Mouse (Mus musculus) heart, adult 8-10 months (tissue): ENCODE measurements around the gene Cenpa. TPM values are rescaled to one million over a fixed set of nuclear protein-coding genes. Genes with fewer than 3 reads are reported as not detected.
"Not testable (repeated sequence)": the region's sequence is repeated elsewhere in the genome, so short reads cannot be mapped to it uniquely, and the experiment has no call there.

Experiments
- DNase-seq: peaks from one replicate; pipeline ENCODE4 v3.0.0; 2022; ENCODE audit warnings: low spot score
- total RNA-seq, 4 experiments: library from RNA; stranded (reverse); gene quantifications; 2 replicates each; pipeline ENCODE4 v1.2.4; 2022

Cenpa gene
- total RNA-seq, 4 experiments from 2014 or later, result 50.6 to 80.0 (median 64.5) TPM

DNA sequence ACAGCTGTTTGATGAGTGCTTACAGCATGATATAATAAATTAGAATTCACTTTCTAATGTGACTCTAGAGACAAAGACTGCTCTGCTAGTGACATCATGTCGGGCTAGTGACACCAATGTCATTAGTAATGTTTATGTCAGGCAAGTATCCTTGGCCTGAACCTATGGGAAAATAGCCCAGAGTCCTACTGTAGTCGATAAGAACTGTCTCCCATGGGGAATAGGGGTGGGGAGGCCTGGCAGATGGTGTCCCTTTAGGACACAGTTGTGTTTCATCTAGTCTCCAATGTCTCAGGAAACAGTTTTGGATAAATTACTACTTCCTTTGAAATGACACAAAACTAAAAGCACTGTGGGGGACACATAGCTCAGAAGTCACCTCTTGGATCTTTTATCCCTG lies 20.5 kb upstream of the Cenpa start:
- no peak for DNase-seq

DNA sequence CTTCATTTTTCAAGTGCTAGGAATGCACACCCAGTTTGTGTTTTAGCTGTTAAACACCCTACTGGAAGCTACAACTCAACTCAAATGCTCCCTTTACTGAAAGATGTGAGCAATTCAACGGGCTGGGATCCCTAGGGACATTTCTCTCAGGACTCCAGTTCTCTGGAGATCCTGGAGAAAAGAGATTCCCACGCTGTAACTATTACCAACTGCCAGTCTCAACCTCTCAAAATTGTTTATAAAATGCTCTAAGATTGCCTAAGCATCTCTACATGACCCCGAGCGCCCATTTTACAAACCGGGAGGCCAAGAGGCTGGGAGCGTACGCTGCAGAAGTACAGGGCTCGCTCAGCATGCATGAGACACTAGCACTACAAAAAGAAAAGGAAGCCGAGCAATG lies 19.2 kb upstream of the Cenpa start:
- no peak for DNase-seq

GRCm38 (mm10) chr5:30647815-30648560 lies 18.6 kb upstream of the Cenpa start, which contains the start of gene Slc35f6:
Gene Slc35f6, plus strand, starts transcription at chr5:30647933.
- DNase-seq, result peak; percentile 95

- no peak for DNase-seq
Observed at GRCm38 (mm10) chr5:30649558-30649957, 17.0 kb upstream of the Cenpa start.

- DNase-seq, result peak; percentile 49
Observed at GRCm38 (mm10) chr5:30650756-30651155, 15.8 kb upstream of the Cenpa start.

- no peak for DNase-seq
Observed at GRCm38 (mm10) chr5:30651554-30651953, 15.0 kb upstream of the Cenpa start.

DNA sequence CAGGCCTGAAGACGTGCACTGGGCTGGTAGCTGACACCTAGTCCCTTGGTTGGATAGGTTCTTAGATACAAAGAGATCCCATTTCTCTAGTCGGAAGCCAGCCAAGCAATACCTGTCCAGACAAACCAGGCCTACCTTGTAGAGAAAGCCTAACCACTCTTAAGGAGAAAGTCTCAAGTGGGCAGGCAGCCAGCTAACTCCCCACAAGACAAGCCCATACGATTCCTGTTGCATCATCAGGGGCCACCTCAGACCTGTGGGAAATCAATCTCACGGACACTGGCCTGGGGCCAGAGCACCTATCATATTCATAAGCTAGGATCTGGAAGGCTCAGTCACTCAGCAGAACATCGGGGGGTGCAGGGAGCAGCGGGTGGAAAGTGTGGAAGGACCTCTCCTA lies 13.3 kb upstream of the Cenpa start:
- no peak for DNase-seq

DNA sequence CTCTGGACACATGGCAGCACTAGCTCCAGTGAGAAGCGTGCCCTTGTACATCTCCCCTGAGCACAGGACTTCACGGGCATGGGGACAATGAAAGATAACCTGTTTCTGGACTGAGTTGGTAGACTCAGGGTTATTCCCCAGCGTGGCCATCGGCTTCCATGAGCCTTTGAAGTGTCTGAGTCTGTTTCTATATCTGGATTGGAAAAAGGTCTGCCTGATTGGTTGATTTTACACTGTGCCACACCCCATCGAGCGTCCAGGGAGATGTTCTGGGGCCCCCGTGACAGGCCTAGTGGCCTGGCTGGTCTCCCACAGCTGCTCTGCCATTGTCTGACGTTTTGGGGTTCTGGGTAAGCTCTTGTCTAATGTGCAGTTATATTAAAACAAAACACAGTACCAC lies 11.5 kb upstream of the Cenpa start:
- DNase-seq, result no peak

GRCm38 (mm10) chr5:30655526-30656195 lies 10.9 kb upstream of the Cenpa start:
- DNase-seq, result no peak

DNA sequence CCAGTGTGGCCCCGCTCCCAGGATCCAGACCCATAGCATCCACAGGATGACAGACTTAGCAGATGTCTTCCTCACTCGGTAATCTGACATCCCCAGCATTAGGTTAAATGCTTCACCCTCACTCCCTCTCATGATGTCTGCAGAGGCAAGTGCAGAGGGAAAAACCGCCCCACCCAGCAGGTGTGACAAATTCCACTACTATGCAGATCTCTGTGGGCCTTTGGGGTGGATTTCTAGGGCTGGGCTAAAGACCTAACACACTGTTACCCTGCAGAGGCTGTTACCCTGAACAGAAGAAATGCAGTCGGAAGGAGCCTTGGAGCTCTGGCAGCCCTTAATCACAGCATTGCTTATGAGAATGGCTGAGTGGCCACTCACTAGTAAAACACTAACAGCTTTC lies 7.5 kb upstream of the Cenpa start:
- no peak for DNase-seq

- DNase-seq, result no peak
Observed at GRCm38 (mm10) chr5:30660278-30660677, 6.3 kb upstream of the Cenpa start.

GRCm38 (mm10) chr5:30660813-30661212 lies 5.8 kb upstream of the Cenpa start:
- DNase-seq, result no peak

GRCm38 (mm10) chr5:30665360-30665759 lies 1.2 kb upstream of the Cenpa start:
- no peak for DNase-seq

DNA sequence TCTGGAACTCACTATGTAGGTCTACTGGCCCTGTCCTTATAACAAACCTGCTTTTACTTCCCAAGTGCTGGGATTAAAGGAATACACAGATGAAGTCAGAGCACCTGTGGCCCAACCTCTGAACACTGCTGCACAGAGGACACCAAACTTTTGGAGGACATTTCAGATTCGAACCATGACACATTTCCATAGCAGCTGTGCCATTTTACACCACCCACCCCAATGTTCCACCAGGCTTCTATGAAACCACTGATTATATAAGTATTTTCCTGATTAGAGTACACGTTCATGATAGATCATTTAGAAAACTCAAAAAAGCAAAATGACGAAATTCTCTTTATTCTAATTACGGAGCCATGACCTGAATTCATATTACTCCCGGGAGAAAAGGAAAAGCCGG lies 609 bp upstream of the Cenpa start:
- DNase-seq, result no peak

DNA sequence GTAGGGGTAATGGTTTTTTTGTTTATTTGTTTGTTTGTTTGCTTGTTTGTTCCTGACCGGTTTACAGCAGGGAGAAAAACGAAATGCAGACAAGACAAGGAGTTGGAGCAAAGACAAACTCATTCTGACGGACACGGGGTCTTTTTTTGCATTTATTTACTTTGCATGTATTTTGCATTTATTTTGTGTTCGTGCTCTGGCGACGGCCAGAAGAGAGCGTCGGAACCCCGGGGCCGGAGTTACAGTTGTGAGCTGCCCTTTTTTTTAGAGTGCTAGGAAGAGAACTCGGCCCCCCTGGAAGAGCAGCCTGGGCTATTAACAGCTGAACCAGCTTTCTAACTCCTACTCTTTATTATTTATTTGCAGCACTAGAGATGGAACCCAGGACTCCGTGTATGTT lies 638 bp downstream of the Cenpa start:
- no peak for DNase-seq

DNA sequence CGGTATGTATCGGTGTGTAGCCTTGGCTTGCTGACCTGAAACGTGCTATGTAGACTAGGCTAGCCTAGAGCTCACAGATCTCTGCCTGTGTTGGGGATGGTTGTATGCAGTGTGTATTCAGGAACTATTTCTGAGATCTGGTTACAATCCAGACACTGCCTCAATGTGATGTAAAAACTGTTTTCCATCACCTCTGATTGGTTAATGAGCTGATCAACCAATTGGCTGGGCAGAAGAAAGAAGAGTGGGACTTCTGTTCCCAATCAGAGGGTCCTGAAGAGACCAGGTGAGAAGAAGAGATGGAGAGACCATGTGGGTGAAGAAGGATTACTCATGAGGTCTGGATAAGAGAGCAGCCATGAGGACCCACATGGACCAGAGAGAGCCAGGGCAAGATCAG lies 1.1 kb downstream of the Cenpa start:
- DNase-seq, result no peak

DNA sequence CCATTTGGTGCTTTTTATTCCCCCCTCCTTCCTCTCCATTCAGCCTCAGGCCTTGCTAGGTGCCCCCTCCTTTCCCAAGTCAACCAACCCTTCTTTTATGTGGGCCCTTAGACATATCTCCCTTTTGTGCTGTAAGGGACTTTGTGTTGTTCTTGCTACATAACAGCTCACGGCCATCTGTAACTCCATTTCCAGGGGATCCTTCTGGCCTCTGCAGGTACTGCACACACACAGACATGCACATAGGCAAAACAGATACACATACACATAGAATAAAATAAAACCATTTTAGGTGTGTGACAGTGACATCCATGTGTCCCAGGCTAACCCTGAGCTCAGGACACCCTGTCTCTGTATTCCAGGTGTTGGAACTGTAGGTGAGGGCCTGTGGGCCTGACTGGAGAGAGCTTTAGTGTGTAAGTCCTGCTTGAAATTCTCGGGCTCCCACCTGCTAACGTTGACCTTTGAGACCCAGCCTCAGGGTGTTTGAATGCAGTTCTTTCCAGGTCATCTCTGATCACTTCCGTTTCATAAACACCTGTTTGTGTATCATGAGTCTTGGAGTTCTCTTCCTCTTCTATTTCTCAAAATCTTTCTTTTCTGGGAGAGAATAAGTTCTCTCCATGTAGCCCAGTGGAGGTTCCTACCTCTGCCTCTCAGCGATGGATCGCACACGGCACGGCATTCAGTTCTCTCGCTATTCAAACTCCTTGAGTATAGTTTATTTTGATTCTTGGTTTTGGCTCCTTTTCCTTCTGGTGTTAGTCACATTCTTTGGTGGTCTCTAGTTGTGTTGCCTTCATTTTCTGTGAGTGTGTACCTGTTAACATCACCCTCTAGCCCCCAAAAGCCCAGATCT lies 2.3 kb downstream of the Cenpa start:
- no peak for DNase-seq

DNA sequence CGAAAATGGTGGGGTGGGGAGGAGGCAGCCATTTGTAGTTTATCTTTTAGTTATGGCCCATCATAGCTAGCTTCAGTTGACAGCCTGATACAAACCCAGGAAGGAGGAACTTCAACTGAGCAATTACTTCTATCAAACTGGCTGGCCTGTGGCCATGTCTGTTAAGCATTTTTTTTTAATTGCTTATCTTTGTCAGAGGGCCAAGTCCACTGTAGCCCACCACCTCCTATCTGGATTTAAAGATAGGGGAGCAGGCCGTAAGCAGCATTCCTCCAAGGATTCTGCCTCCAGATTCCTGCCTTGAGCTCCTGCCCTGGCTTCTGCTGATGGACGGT lies 2.9 kb downstream of the Cenpa start:
- no peak for DNase-seq

DNA sequence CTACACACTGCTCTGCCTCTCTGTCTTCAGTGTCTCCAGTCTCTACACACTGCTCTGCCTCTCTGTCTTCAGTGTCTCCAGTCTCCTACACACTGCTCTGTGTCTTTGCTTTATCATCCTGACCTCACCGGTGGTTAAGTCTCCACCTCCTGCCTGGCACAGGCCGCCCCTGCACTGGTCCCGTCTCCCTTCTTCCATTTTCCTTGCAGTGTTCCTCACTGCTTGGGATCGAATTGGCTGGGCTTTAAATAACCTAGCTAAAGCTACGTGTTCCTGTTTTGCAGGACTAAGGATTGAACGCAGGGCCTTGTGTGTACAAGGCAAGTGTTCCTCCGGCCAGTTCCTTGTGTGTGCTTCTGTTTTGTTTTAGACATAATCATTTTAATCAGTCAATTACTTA lies 3.5 kb downstream of the Cenpa start:
- DNase-seq, result no peak

DNA sequence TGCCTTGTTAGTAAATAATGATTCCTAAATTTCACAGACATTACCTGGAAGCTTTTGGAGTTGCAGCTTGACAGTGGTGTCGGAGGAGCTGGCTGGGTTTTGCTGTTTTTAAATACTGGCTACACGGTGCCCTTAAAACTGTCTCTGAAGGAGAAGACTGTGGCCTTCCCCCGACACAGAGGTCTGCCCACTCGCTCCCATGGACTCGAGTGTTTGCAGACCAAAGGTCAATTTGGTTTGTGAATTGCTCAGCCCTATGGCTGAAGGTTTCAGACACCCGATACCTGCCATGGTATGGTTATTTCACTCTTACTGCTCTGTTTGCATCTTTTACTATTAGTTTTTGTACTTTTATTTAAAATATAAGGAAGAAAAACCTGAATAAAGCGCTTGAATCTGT lies 7.4 kb downstream of the Cenpa start:
- no peak for DNase-seq

- DNase-seq, result no peak
Observed at GRCm38 (mm10) chr5:30676800-30677199, 10.2 kb downstream of the Cenpa start.

GRCm38 (mm10) chr5:30678069-30678468 lies 11.5 kb downstream of the Cenpa start:
- DNase-seq, result not testable (repeated sequence)
